Mouse (Mus musculus) liver, embryonic 14.5 days (tissue): ENCODE measurements around the gene Nek4.

Experiments used
- CTCF ChIP-seq: IDR thresholded peaks from 2 replicates; pipeline ENCODE4 v1.5.1; 2016; ENCODE audit warnings: antibody characterized with exemption, low read depth, control low read depth
- EP300 ChIP-seq: IDR thresholded peaks from 2 replicates; pipeline ENCODE4 v1.6.1; 2016; ENCODE audit warnings: antibody characterized with exemption, low read depth

GRCm38 (mm10) chr14:30916516-30916915, 34.7 kb upstream of the Nek4 start:
- no peak for TF ChIP-seq CTCF
- TF ChIP-seq EP300 = no peak
